Mouse (Mus musculus) liver, embryonic 14.5 days (tissue): ENCODE results near the gene Zfand2b. TPM values are rescaled to one million over a fixed set of nuclear protein-coding genes. Genes with fewer than 3 reads are reported as not detected.

Experiments
- ATAC-seq: fragments of 200-750 bp; cut with Nextera tagmentation; 2 replicates; pipeline ENCODE4 v1.8.0; 2017; ENCODE audit warnings: moderate number of reproducible peaks, mild to moderate bottlenecking, moderate library complexity; ENCODE audit not compliant: insufficient read depth
- DNase-seq, 3 experiments: peaks; one replicate each; pipeline ENCODE4 v3.0.0-alpha.2; 2012 to 2013; ENCODE audit warnings: low read depth in 3 of 3, low spot score in 3 of 3
- H3K27ac ChIP-seq: fragments of 300-500 bp; sonication (generic); 2 replicates; pipeline ENCODE4 v1.5.1; 2014; ENCODE audit warnings: moderate library complexity, mild to moderate bottlenecking, control low read depth, inconsistent platforms
- H3K27me3 ChIP-seq: fragments of 300-500 bp; sonication (generic); 2 replicates; pipeline ENCODE4 v1.6.1; 2014; ENCODE audit warnings: mild to moderate bottlenecking, low read length, moderate library complexity; ENCODE audit not compliant: control insufficient read depth, insufficient read depth
- H3K36me3 ChIP-seq: fragments of 300-500 bp; sonication (generic); replicated peaks from 2 replicates; pipeline ENCODE4 v1.6.1; 2014; ENCODE audit warnings: low read depth; ENCODE audit not compliant: control insufficient read depth, insufficient read depth
- H3K4me1 ChIP-seq, 2 experiments: fragments of 200-500 bp in 1 of 2; fragments of 300-500 bp in 1 of 2; sonication (generic) in 1 of 2; replicated peaks; 2 replicates each; pipeline ENCODE4 v1.6.1; 2012 to 2014; ENCODE audit warnings: antibody characterized with exemption in 1 of 2, inconsistent platforms in 1 of 2, low read length in 1 of 2; ENCODE audit not compliant: control insufficient read depth in 2 of 2, insufficient read depth in 2 of 2
- H3K4me2 ChIP-seq: fragments of 300-500 bp; sonication (generic); 2 replicates; pipeline ENCODE4 v1.6.1; 2014; ENCODE audit warnings: low read depth, mild to moderate bottlenecking, control low read depth, moderate library complexity
- H3K4me3 ChIP-seq, 2 experiments: fragments of 200-500 bp in 1 of 2; fragments of 300-500 bp in 1 of 2; sonication (generic) in 1 of 2; 2 replicates each; pipeline ENCODE4 v1.5.1; 2012 to 2014; ENCODE audit warnings: low read depth in 2 of 2, low read length in 2 of 2, mild to moderate bottlenecking in 2 of 2, control low read depth in 1 of 2, inconsistent platforms in 1 of 2, moderate library complexity in 1 of 2; ENCODE audit not compliant: insufficient read depth in 1 of 2
- H3K9ac ChIP-seq: fragments of 300-500 bp; sonication (generic); replicated peaks from 2 replicates; pipeline ENCODE4 v1.6.1; 2014; ENCODE audit warnings: mild to moderate bottlenecking, control low read depth, moderate library complexity
- H3K9me3 ChIP-seq: fragments of 300-500 bp; sonication (generic); 2 replicates; pipeline ENCODE4 v1.6.1; 2016; ENCODE audit warnings: low read length, mixed read lengths; ENCODE audit not compliant: control insufficient read depth
- CTCF ChIP-seq: IDR thresholded peaks from 2 replicates; pipeline ENCODE4 v1.5.1; 2016; ENCODE audit warnings: antibody characterized with exemption, low read depth, control low read depth
- EP300 ChIP-seq: IDR thresholded peaks from 2 replicates; pipeline ENCODE4 v1.6.1; 2016; ENCODE audit warnings: antibody characterized with exemption, low read depth
- WGBS: fragments of 180-500 bp; shearing (Covaris S2); extraction: QIAGEN DNeasy Blood & Tissue Kit; methylation state at CpG from one replicate; pipeline ENCODE4 v1.1.7; 2014; ENCODE audit not compliant: insufficient replicate concordance; 5-methylcytosine and 5-hydroxymethylcytosine counted together
- polyA plus RNA-seq, 2 experiments: library from polyadenylated mRNA; depleted of rRNA in 1 of 2; stranded (reverse) in 1 of 2; unstranded in 1 of 2; fragments of >200 nt; fragmentation: Nextera tagmentation in 1 of 2; extraction: Ambion mirVana in 1 of 2; gene quantifications; 2 replicates each; pipeline versions ENCODE4 v1.2.1 to v1.2.3; 2012 to 2014

Gene Zfand2b
- polyA plus RNA-seq (2012; rRNA removed) (35.3 and 43.5 TPM in 2 replicates), polyA plus RNA-seq (2014; fragmentation: Nextera tagmentation; extraction: Ambion mirVana) (40.6 and 41.6 TPM in 2 replicates)

DNA sequence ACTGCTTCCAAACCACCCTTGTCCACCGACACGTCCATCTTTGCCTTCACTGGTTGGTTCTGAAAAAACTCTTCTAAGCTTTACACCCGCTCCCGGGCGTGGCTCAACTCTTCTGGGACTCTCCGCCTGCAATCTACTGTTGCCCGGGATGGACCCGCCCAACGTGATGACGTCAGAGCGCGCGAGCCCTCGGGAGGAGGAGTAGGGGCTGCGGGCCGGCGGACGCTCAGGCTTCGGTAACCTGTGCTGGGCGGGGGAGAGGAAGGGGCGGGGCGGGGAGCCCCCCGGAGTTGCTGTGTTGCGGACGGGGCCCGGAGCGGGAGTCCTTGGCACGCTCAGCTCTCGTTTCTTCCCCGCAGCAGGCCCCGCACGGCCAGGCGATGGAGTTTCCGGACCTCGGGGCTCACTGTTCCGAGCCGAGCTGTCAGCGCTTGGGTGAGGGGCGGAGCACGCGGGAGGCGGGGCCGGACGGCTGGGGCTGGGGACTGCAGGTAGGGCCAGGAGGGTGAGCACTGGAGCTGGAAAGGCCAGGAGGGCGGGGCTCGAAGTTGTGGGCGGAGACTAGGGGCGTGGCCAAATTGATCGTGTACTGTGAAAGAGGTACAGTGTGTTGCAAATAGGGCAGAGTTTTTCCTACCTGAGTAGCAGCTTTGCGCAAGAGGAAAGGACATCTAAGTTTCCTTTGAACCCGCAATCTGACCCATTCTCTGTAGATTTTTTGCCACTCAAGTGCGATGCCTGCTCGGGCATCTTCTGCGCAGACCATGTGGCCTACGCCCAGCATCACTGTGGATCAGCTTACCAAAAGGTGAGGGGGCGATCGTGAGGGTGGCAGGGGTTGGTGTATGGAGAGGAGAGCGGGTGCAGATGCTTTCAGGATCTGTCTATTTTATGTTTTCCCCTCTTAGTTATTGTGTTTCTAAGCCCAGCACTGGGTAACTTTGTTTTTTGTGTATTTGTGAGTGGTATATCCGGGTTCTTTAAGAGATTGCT lies at the start of gene Zfand2b:
Gene Zfand2b, plus strand, starts transcription at position 175 of the 993 bp plus-strand sequence.
- Histone ChIP-seq H3K4me1 (peaks cover 19 to 24% of the 10 kb centered on the region in 2 experiments), H3K4me2 (peak within 1 kb of the TSS; percentile 85), H3K27ac (peak within 1 kb of the TSS; percentile 91), H3K27me3 (no peaks in the 10 kb centered on the region), H3K36me3 (peaks cover 43% of the 10 kb centered on the region), H3K9ac (peak within 1 kb of the TSS; percentile 77), H3K4me3 (peak within 1 kb of the TSS; percentile 73), H3K9me3 (no peaks in the 10 kb centered on the region)
- peak; percentile 93 to 95 (median 93) for DNase-seq
- peak; percentile 97 for ATAC-seq
- TF ChIP-seq CTCF (peak; percentile 28; the same call in 1 of the 2 replicates), EP300 (peak; percentile 1; the same call in 1 of the 2 replicates)
- 2% methylated on average over 59 of the region's 59 CpGs for WGBS

DNA sequence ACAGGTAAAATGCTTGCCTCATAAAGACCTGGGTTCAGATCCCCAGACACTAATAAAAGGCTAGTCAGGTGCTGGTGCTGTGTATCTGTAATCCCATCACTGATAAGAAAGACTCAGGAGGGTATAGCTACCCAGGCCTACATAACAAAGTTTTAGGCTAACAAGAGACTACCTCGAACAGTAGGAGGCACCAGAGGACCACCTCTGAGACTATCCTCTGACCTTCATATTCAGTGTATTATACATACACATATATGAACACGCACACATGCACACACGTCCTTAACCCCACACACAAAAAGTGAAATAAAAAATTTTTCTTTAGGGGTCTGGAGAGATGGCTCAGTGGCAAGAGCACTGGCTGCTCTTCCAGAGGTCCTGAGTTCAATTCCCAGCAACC lies 46.2 kb upstream of the Zfand2b start:
- H3K36me3 ChIP-seq: no peaks in the 10 kb centered on the region
- no peak for ATAC-seq
- TF ChIP-seq CTCF: peak; percentile 48; the same call in 1 of the 2 replicates
- no peak for TF ChIP-seq EP300
- no peak overlapping the region for H3K4me2 ChIP-seq
- no peaks in the 10 kb centered on the region for H3K9me3 ChIP-seq
- no peak overlapping the region for H3K27ac ChIP-seq
- DNase-seq: no peak
- no peaks in the 10 kb centered on the region for H3K27me3 ChIP-seq
- no peak overlapping the region for H3K9ac ChIP-seq
- 58% methylated on average over 3 of the region's 3 CpGs for WGBS
- H3K4me1 ChIP-seq: peaks cover 12 to 15% of the 10 kb centered on the region in 2 experiments
- H3K4me3 ChIP-seq: no peak overlapping the region

- H3K4me3 ChIP-seq: peak within 1 kb of the TSS; percentile 69 to 72
- DNase-seq: peak; percentile 92 to 95 (median 93)
- peak within 1 kb of the TSS; percentile 96 for H3K27ac ChIP-seq
- WGBS: 2% methylated on average over 56 of the region's 56 CpGs
- H3K27me3 ChIP-seq: no peaks in the 10 kb centered on the region
- no peaks in the 10 kb centered on the region for H3K9me3 ChIP-seq
- peak; percentile 94 for TF ChIP-seq CTCF
- peak; percentile 52 for TF ChIP-seq EP300
- peaks cover 12 to 15% of the 10 kb centered on the region in 2 experiments for H3K4me1 ChIP-seq
- peak; percentile 96 for ATAC-seq
- H3K36me3 ChIP-seq: no peaks in the 10 kb centered on the region
- H3K9ac ChIP-seq: peak within 1 kb of the TSS; percentile 76
- peak within 1 kb of the TSS; percentile 88 for H3K4me2 ChIP-seq
Observed at GRCm38 (mm10) chr1:75124346-75125321, 43.8 kb upstream of the Zfand2b start, which contains the start of gene Nhej1. Gene Nhej1 (minus strand): TSS chr1:75125200.

- H3K9ac ChIP-seq: peak overlapping the region; percentile 76
- no peaks in the 10 kb centered on the region for H3K27me3 ChIP-seq
- no peaks in the 10 kb centered on the region for H3K36me3 ChIP-seq
- peak overlapping the region; percentile 96 for H3K27ac ChIP-seq
- H3K4me2 ChIP-seq: peak overlapping the region; percentile 88
- DNase-seq (no peak), ATAC-seq (no peak)
- TF ChIP-seq EP300: no peak
- 29% methylated on average over 5 of the region's 5 CpGs for WGBS
- H3K4me1 ChIP-seq: peaks cover 12 to 15% of the 10 kb centered on the region in 2 experiments
- H3K9me3 ChIP-seq: no peaks in the 10 kb centered on the region
- peak overlapping the region; percentile 69 to 72 for H3K4me3 ChIP-seq
Observed at GRCm38 (mm10) chr1:75125418-75125817, 43.0 kb upstream of the Zfand2b start.
